Mouse (Mus musculus) megakaryocyte, embryonic 14.5 days (primary cell): ENCODE data around the gene Myo15b.

ENCODE experiments used
- FLI1 ChIP-seq: IDR thresholded peaks from 2 replicates; pipeline ENCODE4 v1.6.1; 2012; ENCODE audit warnings: low read length, inconsistent platforms, mixed read lengths
- GATA1 ChIP-seq: IDR thresholded peaks from 3 replicates; pipeline ENCODE4 v1.6.1; 2012; ENCODE audit warnings: mixed read lengths, low read length, inconsistent platforms, borderline replicate concordance

- TF ChIP-seq GATA1 (no peak), FLI1 (no peak)
These were observed 27.5 kb upstream of the Myo15b start for GRCm38 (mm10) chr11:115830550-115831325.
